Mouse (Mus musculus) frontal cortex, adult (tissue): Measurements from ENCODE around the gene Fam172a.
A peak's percentile ranks its signal among the peaks of the same experiment; 100 is the strongest.

Experiments
- ATAC-seq: cut with Nextera tagmentation; 2 replicates; pipeline ENCODE4 v1.9.2; 2017; ENCODE audit warnings: mild to moderate bottlenecking, moderate library complexity, mixed read lengths; ENCODE audit not compliant: low TSS enrichment

The Fam172a gene

DNA sequence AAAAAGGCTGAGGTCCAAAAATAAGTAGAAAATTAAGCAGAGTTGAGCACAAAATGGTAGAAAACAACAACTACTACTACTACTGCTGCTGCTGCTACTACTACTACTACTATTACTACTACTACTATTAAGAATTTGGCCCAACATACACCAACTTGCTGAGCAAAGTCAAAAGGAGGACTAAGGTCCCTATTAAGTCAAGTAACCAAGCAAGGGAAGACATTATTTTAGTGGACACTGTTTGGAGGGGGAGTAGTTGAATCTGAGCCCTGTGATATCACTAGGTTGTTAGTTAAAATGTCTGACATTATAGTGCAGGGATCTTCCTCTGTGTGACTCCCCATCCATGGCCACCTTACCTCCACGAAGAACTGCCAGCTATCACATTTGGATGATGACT lies 476.2 kb downstream of the Fam172a start:
- ATAC-seq = no peak

DNA sequence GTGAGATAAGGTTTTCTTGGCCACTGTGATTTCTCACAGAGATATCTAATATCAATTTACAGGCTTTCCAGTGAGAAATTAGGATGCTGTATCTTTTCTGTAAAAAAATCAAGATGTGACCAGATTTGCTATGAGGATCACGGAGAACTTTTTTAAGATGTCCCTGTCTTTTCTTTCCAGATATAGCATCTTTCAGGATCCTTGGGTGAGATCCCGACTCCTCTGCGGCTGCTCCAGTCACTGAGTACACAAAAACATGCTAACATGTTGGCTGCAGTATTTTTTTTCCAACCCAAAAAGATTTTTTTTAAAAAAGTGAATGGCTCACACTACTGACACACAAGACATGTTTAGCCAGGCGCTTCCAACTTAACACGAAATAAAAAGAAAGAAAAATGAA lies 476.9 kb downstream of the Fam172a start:
- ATAC-seq = no peak

DNA sequence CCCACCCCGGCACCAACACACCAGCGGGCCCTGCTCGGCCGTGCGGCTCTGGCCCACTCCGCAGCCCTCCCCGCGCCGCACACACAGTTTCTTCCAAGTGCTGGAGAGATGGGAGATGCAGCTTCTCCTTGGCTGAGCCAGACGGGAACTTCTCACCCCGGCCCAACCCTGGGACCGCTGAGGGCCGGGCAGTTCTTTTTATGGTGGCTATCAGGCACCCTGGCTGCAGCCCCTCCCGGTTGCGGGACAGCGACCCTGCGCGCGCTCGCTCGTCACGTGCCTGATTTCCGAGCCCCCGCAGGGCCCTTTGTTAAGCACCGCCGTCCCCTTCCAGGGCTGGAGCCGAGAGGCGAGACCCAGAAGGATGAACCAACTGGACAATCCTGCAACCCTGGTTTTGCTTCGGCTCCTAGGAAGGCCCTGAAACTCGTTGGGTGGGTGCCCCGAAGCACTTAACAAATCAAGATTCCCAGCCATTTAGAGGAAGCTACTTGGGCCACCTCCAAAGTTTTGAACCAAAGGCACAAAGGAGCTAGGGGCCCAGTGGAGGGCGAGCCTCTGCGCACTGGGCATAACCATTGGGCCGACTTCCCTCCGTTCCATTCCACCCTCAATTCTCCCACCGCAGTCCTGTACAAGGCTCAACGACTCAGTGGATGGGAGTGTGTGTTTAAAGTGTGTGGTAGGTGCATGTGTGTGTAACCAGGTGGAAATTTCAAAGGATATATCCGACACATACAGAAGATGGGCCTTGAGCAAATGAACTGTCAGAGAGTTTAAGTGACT lies 477.7 kb downstream of the Fam172a start:
- ATAC-seq = peak; percentile 58

- no peak for ATAC-seq
These were observed 478.4 kb downstream of the Fam172a start for GRCm38 (mm10) chr13:78180261-78180660.

GRCm38 (mm10) chr13:78181071-78181929 lies 479.5 kb downstream of the Fam172a start:
- peak; percentile 35; the same call in 1 of the 2 replicates for ATAC-seq

DNA sequence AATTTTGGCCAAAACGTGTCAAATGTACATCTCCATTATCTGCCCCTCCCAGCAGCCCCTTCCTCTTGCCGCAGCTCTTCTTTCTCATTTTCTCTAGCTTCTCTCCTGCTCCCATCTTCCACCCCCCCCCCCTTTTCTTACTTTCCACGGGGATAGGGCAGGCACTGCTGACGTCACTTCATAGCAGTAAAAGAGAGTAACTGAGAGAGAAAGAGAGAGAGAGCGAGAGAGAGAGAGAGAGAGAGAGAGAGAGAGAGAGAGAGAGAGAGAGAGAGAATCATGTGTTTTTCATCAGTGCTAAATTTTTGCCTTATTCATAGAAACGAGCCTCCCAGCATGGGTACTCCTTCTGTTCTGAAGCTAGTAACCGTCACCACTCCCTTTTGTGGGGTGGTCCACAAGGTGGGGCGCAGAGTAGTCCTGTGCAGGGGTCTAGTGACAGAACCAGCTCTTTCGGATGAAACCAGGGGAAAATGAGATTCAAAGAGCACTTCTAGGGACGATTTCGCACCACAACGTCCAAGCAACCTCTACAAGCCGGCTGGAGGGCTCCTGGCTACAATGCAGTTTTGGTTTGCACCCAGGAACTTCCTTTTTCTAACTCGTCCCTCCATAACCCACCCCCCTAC lies 480.2 kb downstream of the Fam172a start:
- ATAC-seq = peak; percentile 60

DNA sequence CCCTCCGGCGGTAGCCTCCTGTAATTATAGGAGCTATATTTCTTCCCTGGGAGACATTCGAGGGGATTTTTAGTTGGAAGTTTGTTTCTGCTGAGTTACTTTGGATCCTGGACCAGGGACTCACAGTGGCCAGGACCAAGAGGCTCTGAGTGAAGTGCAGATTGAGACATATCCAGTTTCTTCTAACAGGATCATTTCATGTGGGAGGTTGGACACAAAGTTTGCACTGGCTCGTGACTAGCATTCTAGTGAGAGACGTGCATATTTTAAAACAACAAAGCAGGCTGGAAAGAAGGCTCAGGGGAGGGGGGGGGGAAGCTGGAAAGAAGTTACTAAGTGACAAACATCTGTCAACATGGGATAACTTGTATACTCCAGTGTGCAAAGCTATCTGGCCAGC lies 481.2 kb downstream of the Fam172a start:
- ATAC-seq = 0 out of 2 replicates have a peak, but pooled peaks have one; percentile 7

- ATAC-seq = no peak
These were observed 482.2 kb downstream of the Fam172a start for GRCm38 (mm10) chr13:78183986-78184385.

DNA sequence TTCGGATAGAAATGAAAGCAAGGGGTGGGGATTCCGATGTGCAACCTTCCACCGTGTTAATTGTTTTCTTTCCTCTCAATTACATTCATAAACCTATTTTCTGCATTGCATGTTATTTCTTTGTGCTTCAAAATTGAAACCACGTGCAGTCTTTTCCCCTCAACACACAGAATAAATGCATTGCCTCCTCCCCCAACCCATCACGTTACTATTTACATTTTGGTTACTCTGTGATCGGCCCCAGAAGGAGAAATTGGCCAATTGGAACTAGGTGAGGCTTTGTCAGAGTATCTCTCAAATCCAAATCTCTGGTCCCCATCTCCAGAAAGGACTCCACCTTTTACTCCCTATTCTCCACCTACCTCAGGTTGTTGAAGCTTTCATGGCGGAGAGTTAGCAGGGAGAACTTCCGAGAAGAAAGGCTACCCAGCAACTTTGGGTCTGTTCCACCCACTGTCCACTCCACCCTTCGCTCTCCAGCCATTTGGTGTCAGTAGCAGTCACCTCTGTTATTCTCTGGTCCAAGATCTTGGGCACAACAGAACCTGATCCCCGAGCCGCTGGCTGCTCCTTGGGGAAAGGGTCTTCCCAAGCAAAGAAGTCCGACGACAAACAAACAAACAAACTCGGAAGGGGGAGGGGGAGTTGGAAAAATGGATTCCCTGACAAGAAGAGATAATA lies 483.1 kb downstream of the Fam172a start:
- ATAC-seq = no peak

DNA sequence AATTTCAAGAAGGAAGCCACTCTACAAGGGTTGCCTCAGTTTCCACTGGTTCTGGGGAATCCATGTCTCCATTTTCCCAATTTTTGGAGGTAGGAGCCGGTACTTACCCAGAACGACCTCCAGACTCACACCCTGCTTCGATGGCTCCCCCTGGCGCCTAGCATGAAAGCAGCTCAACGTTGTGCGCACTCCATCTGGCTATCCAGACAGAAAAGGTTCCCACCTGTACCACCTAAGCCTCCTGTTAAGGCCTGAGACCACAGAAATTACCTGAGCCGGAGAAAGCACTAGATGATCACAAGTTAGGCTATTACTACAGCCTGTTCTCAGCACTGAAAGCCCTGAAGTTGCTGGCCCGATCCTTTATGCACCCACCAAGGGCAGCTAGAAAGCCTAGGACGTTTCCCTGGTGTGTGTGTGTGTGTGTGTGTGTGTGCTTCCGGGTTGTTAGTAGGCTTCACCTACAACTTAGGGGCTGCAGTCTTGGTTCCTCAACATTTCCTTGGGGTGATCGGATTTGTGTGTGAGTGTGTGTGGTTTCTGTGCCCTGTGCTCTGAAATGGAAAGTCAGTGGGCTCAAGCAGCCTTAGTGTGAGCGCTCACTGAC lies 484.6 kb downstream of the Fam172a start:
- no peak for ATAC-seq

GRCm38 (mm10) chr13:78187833-78188232 lies 486.0 kb downstream of the Fam172a start:
- no peak for ATAC-seq

- peak; percentile 42 for ATAC-seq
These were observed 487.8 kb downstream of the Fam172a start for GRCm38 (mm10) chr13:78189586-78189985.

DNA sequence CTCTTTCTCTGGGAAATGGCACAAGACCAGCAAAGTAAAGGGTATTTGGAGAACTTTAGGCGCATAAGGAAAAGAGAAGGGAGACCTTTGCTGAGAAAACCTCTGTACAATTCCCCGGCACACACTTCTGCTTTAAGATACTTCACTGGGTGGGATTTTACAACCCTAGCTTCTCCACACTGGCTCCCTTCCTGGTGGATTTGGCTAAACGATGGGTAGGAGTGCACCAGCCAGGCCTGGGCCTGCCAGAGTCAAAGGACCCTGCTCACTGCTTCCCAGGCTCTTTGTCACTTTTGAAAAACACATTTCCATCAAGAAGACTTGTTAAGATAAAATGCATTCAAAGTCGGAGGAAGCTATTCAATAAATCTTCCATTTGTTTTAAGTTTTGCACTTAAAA lies 491.4 kb downstream of the Fam172a start:
- 0 out of 2 replicates have a peak, but pooled peaks have one; percentile 8 for ATAC-seq

GRCm38 (mm10) chr13:78194135-78194849 lies 492.5 kb downstream of the Fam172a start:
- ATAC-seq = no peak

GRCm38 (mm10) chr13:78194850-78195600 lies 493.2 kb downstream of the Fam172a start:
- ATAC-seq = 0 out of 2 replicates have a peak, but pooled peaks have one; percentile 15

- no peak for ATAC-seq
These were observed 493.8 kb downstream of the Fam172a start for GRCm38 (mm10) chr13:78195601-78196115.

- no peak for ATAC-seq
These were observed 494.5 kb downstream of the Fam172a start for GRCm38 (mm10) chr13:78196236-78196796.

DNA sequence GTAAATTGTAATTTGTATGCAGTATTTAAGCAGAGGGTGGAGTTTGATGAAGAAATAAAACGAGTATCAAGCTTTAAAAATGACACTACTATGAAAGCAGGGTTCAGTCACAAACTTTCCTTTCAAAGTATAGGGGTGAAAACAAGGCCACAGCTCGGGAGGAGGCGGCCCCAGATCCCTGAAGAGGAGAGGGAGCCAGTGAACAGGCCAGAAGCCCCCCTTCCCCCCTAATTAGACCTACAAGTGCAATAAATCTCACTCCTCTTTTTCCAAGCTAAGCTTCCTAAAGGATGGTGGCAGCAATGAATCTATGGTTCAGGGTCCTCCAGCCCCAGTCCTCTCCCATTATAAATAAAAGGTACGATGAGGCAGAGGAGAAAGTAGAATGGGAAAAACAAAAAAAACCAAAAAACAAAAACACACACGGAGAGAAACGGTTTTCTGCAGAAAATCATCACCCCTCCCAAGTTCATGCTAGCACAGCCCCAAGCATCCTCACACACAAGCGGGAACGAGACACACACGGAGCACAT lies 495.5 kb downstream of the Fam172a start:
- ATAC-seq = no peak

DNA sequence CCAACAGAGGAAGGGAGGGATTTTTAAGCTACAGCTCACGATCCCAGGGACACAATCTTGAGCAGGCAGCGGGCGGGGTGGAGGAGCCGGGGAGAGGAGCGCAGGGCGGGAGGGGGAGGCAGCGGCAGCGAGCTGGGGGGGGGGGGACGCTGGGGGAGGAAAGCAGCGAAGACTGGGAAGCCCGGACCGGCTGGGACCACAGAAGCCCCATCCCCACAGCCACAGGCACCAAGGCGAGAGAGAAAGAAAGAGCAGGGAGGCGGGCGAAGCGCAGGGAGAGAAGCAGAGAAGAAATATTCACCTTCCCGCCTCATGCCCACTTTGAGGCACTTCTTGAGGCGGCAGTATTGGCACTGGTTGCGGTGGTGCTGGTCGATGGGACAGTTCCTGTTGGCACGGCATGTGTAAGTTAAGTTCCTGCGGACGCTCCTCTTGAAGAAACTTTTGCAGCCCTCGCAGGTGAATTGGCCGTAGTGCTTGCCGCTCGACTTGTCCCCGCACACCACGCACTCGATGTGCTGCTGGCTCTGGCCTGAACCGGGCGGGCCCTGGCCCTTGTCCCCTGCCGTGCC lies 496.1 kb downstream of the Fam172a start:
- ATAC-seq = no peak
